Mouse (Mus musculus): ENCODE results near the gene Abcc5. TPM values are rescaled to one million over a fixed set of nuclear protein-coding genes. Genes with fewer than 3 reads are reported as not detected.

The Abcc5 gene
- polyA plus RNA-seq, 1 experiment from 2014 or later = 54.0 TPM

DNA sequence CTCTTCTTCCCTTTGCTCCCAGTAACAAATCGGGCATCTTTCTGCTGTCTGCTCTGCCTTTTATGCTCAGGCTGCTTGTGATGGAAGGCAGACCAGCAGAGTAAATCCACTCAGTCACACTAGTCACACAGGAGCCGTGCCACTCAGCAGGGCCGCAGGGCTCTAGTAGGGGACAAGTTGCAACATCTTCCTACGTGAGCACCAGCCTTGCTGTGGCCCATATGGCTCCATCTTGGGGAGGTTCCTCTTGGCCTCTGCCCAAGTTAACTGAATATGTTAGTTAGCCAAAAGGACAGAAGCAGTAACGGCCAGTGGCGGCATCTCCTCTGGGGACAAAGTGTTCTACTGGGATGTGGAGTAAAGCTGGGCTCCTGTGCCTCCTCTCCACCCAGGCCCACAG is 109.4 kb downstream of the Abcc5 start:
- H3K9me3 ChIP-seq (replicated peaks; ENCODE audit: control insufficient read depth, low read length) = no peaks in the 10 kb centered on the region
- no peaks in the 10 kb centered on the region for H3K4me1 ChIP-seq (ENCODE audit: control insufficient read depth, insufficient read depth, low read length)
- no peak for ATAC-seq (replicated peaks; ENCODE audit: extremely low read depth, insufficient read depth, low FRiP score)
- H3K9ac ChIP-seq (ENCODE audit: low read length) = no peak overlapping the region
- H3K4me2 ChIP-seq (ENCODE audit: low read depth, low read length) = no peak overlapping the region
- WGBS = 77% methylated on average over 6 of the region's 6 CpGs
- H3K4me3 ChIP-seq (ENCODE audit: low read length) = no peak overlapping the region
- no peaks in the 10 kb centered on the region for H3K27me3 ChIP-seq (ENCODE audit: control insufficient read depth, insufficient read depth, low read length)
- no peaks in the 10 kb centered on the region for H3K36me3 ChIP-seq (ENCODE audit: control insufficient read depth, insufficient read depth)
- H3K27ac ChIP-seq (ENCODE audit: low read length) = no peak overlapping the region

GRCm38 (mm10) chr16:20315266-20315665 is 110.9 kb downstream of the Abcc5 start:
- H3K27ac ChIP-seq (ENCODE audit: low read length) = no peak overlapping the region
- WGBS = 75% methylated on average over 4 of the region's 4 CpGs
- H3K9ac ChIP-seq (ENCODE audit: low read length) = no peak overlapping the region
- H3K4me3 ChIP-seq (ENCODE audit: low read length) = no peak overlapping the region
- H3K4me2 ChIP-seq (ENCODE audit: low read depth, low read length) = no peak overlapping the region
- H3K27me3 ChIP-seq (ENCODE audit: control insufficient read depth, insufficient read depth, low read length) = no peaks in the 10 kb centered on the region
- no peaks in the 10 kb centered on the region for H3K36me3 ChIP-seq (ENCODE audit: control insufficient read depth, insufficient read depth)
- no peak for ATAC-seq (replicated peaks; ENCODE audit: extremely low read depth, insufficient read depth, low FRiP score)
- H3K9me3 ChIP-seq (replicated peaks; ENCODE audit: control insufficient read depth, low read length) = no peaks in the 10 kb centered on the region
- H3K4me1 ChIP-seq (ENCODE audit: control insufficient read depth, insufficient read depth, low read length) = no peaks in the 10 kb centered on the region

GRCm38 (mm10) chr16:20312272-20312671 is 113.9 kb downstream of the Abcc5 start:
- no peak overlapping the region for H3K27ac ChIP-seq (ENCODE audit: low read length)
- no peaks in the 10 kb centered on the region for H3K36me3 ChIP-seq (ENCODE audit: control insufficient read depth, insufficient read depth)
- ATAC-seq (replicated peaks; ENCODE audit: extremely low read depth, insufficient read depth, low FRiP score) = no peak
- H3K9ac ChIP-seq (ENCODE audit: low read length) = no peak overlapping the region
- 63% methylated on average over 14 of the region's 14 CpGs for WGBS
- H3K9me3 ChIP-seq (replicated peaks; ENCODE audit: control insufficient read depth, low read length) = no peaks in the 10 kb centered on the region
- H3K4me1 ChIP-seq (ENCODE audit: control insufficient read depth, insufficient read depth, low read length) = no peaks in the 10 kb centered on the region
- H3K27me3 ChIP-seq (ENCODE audit: control insufficient read depth, insufficient read depth, low read length) = no peaks in the 10 kb centered on the region
- no peak overlapping the region for H3K4me2 ChIP-seq (ENCODE audit: low read depth, low read length)
- no peak overlapping the region for H3K4me3 ChIP-seq (ENCODE audit: low read length)

- peak within 1 kb of the TSS; percentile 83 for H3K4me2 ChIP-seq (ENCODE audit: low read depth, low read length)
Observed at GRCm38 (mm10) chr16:20301770-20302649, 124.2 kb downstream of the Abcc5 start, which contains the start of gene Parl. Gene Parl (minus strand): TSS chr16:20302387.

DNA sequence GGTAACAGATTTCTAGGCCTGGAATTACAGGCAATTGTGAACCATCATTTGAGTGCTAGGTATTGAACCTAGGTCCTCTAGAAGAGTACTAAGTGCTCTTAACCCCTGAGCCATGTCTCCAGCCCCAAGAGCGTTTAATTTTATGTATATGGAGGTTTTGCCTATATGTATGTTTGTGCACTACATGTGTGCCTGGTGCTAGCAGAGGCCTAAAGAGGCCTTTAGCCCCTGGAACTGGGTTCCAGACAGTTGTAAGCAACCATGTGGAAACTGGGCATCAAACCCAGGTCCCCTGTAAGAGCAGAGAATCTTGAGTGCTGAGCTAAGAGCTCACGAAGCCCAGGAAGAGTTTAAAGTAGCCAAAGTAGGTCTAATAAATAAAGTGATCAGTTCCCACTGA is 126.1 kb downstream of the Abcc5 start:
- Histone ChIP-seq H3K27me3 (ENCODE audit: control insufficient read depth, insufficient read depth, low read length) (no peaks in the 10 kb centered on the region), H3K9me3 (replicated peaks; ENCODE audit: control insufficient read depth, low read length) (no peaks in the 10 kb centered on the region), H3K4me2 (ENCODE audit: low read depth, low read length) (no peak overlapping the region), H3K4me3 (ENCODE audit: low read length) (no peak overlapping the region), H3K36me3 (ENCODE audit: control insufficient read depth, insufficient read depth) (peaks cover 8% of the 10 kb centered on the region), H3K4me1 (ENCODE audit: control insufficient read depth, insufficient read depth, low read length) (peaks cover 11% of the 10 kb centered on the region), H3K27ac (ENCODE audit: low read length) (no peak overlapping the region), H3K9ac (ENCODE audit: low read length) (no peak overlapping the region)
- no peak for ATAC-seq (replicated peaks; ENCODE audit: extremely low read depth, insufficient read depth, low FRiP score)
- WGBS = 91% methylated on average over 2 of the region's 2 CpGs

More at GRCm38 (mm10) chr16:20301770-20302649, 124.2 kb downstream of the Abcc5 start, which contains the start of gene Parl:
- no peaks in the 10 kb centered on the region for H3K9me3 ChIP-seq (replicated peaks; ENCODE audit: control insufficient read depth, low read length)
- H3K36me3 ChIP-seq (ENCODE audit: control insufficient read depth, insufficient read depth) = no peaks in the 10 kb centered on the region
- H3K27me3 ChIP-seq (ENCODE audit: control insufficient read depth, insufficient read depth, low read length) = no peaks in the 10 kb centered on the region
- ATAC-seq (replicated peaks; ENCODE audit: extremely low read depth, insufficient read depth, low FRiP score) = peak; percentile 86
- peaks cover 11% of the 10 kb centered on the region for H3K4me1 ChIP-seq (ENCODE audit: control insufficient read depth, insufficient read depth, low read length)
- peak within 1 kb of the TSS; percentile 90 for H3K9ac ChIP-seq (ENCODE audit: low read length)
- peak within 1 kb of the TSS; percentile 92 for H3K4me3 ChIP-seq (ENCODE audit: low read length)
- under 1% methylated on average over 52 of the region's 52 CpGs for WGBS
- peak within 1 kb of the TSS; percentile 80 for H3K27ac ChIP-seq (ENCODE audit: low read length)

Other genes starting within 250 kb of the Abcc5 start
- gene Map6d1, start 185.0 kb downstream of the Abcc5 start, polyA plus RNA-seq (2015; fragmentation: Nextera tagmentation; extraction: Ambion mirVana) = 0.32 and 0.41 TPM in 2 replicates
- gene Parl, start 124.0 kb downstream of the Abcc5 start, polyA plus RNA-seq (2015; fragmentation: Nextera tagmentation; extraction: Ambion mirVana) = 80.4 and 83.5 TPM in 2 replicates
- not detected in 2 replicates for gene Cyp2ab1, start 101.0 kb downstream of the Abcc5 start, polyA plus RNA-seq (2015; fragmentation: Nextera tagmentation; extraction: Ambion mirVana)
- 80.6 and 80.9 TPM in 2 replicates for gene Eif2b5, start 72.4 kb upstream of the Abcc5 start, polyA plus RNA-seq (2015; fragmentation: Nextera tagmentation; extraction: Ambion mirVana)
- gene Dvl3, start 90.6 kb upstream of the Abcc5 start, polyA plus RNA-seq (2015; fragmentation: Nextera tagmentation; extraction: Ambion mirVana) = 18.3 and 18.9 TPM in 2 replicates
- 444 and 463 TPM in 2 replicates for gene Ap2m1, start 109.1 kb upstream of the Abcc5 start, polyA plus RNA-seq (2015; fragmentation: Nextera tagmentation; extraction: Ambion mirVana)
- 49.4 and 54.0 TPM in 2 replicates for gene Abcf3, start 122.2 kb upstream of the Abcc5 start, polyA plus RNA-seq (2015; fragmentation: Nextera tagmentation; extraction: Ambion mirVana)
- 0.28 and 0.29 TPM in 2 replicates for gene Vwa5b2, start 163.1 kb upstream of the Abcc5 start, polyA plus RNA-seq (2015; fragmentation: Nextera tagmentation; extraction: Ambion mirVana)
- 18.9 and 19.9 TPM in 2 replicates for gene Eef1akmt4, start 185.2 kb upstream of the Abcc5 start, polyA plus RNA-seq (2015; fragmentation: Nextera tagmentation; extraction: Ambion mirVana)
- not detected in 2 replicates for gene Gm49333, start 185.2 kb upstream of the Abcc5 start, polyA plus RNA-seq (2015; fragmentation: Nextera tagmentation; extraction: Ambion mirVana)
- gene Alg3, start 185.3 kb upstream of the Abcc5 start, polyA plus RNA-seq (2015; fragmentation: Nextera tagmentation; extraction: Ambion mirVana) = 28.4 and 28.6 TPM in 2 replicates
- 0.35 and 0.37 TPM in 2 replicates for gene Camk2n2, start 194.9 kb upstream of the Abcc5 start, polyA plus RNA-seq (2015; fragmentation: Nextera tagmentation; extraction: Ambion mirVana)
- gene Ece2, start 203.4 kb upstream of the Abcc5 start, polyA plus RNA-seq (2015; fragmentation: Nextera tagmentation; extraction: Ambion mirVana) = 0.87 and 1.2 TPM in 2 replicates
- 245 and 248 TPM in 2 replicates for gene Psmd2, start 225.3 kb upstream of the Abcc5 start, polyA plus RNA-seq (2015; fragmentation: Nextera tagmentation; extraction: Ambion mirVana)
- gene Eif4g1, start 241.9 kb upstream of the Abcc5 start, polyA plus RNA-seq (2015; fragmentation: Nextera tagmentation; extraction: Ambion mirVana) = 113 and 120 TPM in 2 replicates